Mouse (Mus musculus) hindbrain, embryonic 13.5 days (tissue): Measurements from ENCODE around the gene Galc. TPM values are rescaled to one million over a fixed set of nuclear protein-coding genes. Genes with fewer than 3 reads are reported as not detected.

Experiments used
- ATAC-seq: fragments of 200-750 bp; cut with Nextera tagmentation; 2 replicates; pipeline ENCODE4 v1.8.0; 2017; ENCODE audit warnings: moderate TSS enrichment; ENCODE audit not compliant: low FRiP score
- H3K27ac ChIP-seq: fragments of 300-500 bp; sonication (generic); 2 replicates; pipeline ENCODE4 v1.5.1; 2015; ENCODE audit warnings: inconsistent platforms, mild to moderate bottlenecking, moderate library complexity
- H3K27me3 ChIP-seq: fragments of 300-500 bp; sonication (generic); 2 replicates; pipeline ENCODE4 v1.6.1; 2015; ENCODE audit warnings: mild to moderate bottlenecking, inconsistent platforms
- H3K36me3 ChIP-seq: fragments of 300-500 bp; sonication (generic); 2 replicates; pipeline ENCODE4 v1.6.1; 2015; ENCODE audit warnings: mild to moderate bottlenecking, inconsistent platforms
- H3K4me1 ChIP-seq: fragments of 300-500 bp; sonication (generic); replicated peaks from 2 replicates; pipeline ENCODE4 v1.6.1; 2015; ENCODE audit warnings: inconsistent platforms
- H3K4me2 ChIP-seq: fragments of 300-500 bp; sonication (generic); 2 replicates; pipeline ENCODE4 v1.6.1; 2015; ENCODE audit warnings: inconsistent platforms, mild to moderate bottlenecking, moderate library complexity
- H3K4me3 ChIP-seq: fragments of 300-500 bp; sonication (generic); 2 replicates; pipeline ENCODE4 v1.5.1; 2015; ENCODE audit warnings: mild to moderate bottlenecking, inconsistent platforms
- H3K9ac ChIP-seq: fragments of 300-500 bp; sonication (generic); 2 replicates; pipeline ENCODE4 v1.6.1; 2015; ENCODE audit warnings: mild to moderate bottlenecking, inconsistent platforms
- H3K9me3 ChIP-seq: fragments of 300-500 bp; sonication (generic); 2 replicates; pipeline ENCODE4 v1.6.1; 2016; ENCODE audit warnings: inconsistent platforms
- WGBS: fragments of 180-500 bp; shearing (Covaris S2); methylation state at CpG from one replicate; pipeline ENCODE4 v1.1.7; 2015; 5-methylcytosine and 5-hydroxymethylcytosine counted together
- polyA plus RNA-seq: library from polyadenylated mRNA; unstranded; fragments of >200 nt; fragmentation: Nextera tagmentation; extraction: Ambion mirVana; gene quantifications from 2 replicates; pipeline ENCODE4 v1.2.1, GENCODE M21; 2015

Galc gene
- polyA plus RNA-seq, 1 experiment from 2014 or later, result 11.3 TPM

- ATAC-seq, result no peak
Measured at GRCm38 (mm10) chr12:98160867-98161266, 98.4 kb downstream of the Galc start.

More at GRCm38 (mm10) chr12:98160867-98161266, 98.4 kb downstream of the Galc start:
- no peak overlapping the region for H3K27ac ChIP-seq
- WGBS, result 81% methylated on average over 6 of the region's 6 CpGs
- no peaks in the 10 kb centered on the region for H3K4me1 ChIP-seq
- H3K4me2 ChIP-seq, result no peak overlapping the region
- H3K9me3 ChIP-seq, result no peaks in the 10 kb centered on the region
- no peak overlapping the region for H3K4me3 ChIP-seq
- H3K27me3 ChIP-seq, result no peaks in the 10 kb centered on the region
- no peak overlapping the region for H3K9ac ChIP-seq
- no peaks in the 10 kb centered on the region for H3K36me3 ChIP-seq

Other genes with a start within 250 kb of the Galc start
- gene Gpr65, start 9.2 kb upstream of the Galc start, polyA plus RNA-seq, result 0.30 and 0.44 TPM in 2 replicates